Mouse (Mus musculus): Measurements from ENCODE around the gene Sept4.
A peak's percentile ranks its signal among the peaks of the same experiment; 100 is the strongest.

The Sept4 gene

GRCm38 (mm10) chr11:87568255-87568953 lies at the start of gene Sept4:
Gene Sept4 (plus strand): TSS chr11:87568903.
- DNase-seq (ENCODE audit: low spot score), result no peak

- peak; percentile 68 for DNase-seq (ENCODE audit: low spot score)
Observed at GRCm38 (mm10) chr11:87519260-87519659, 49.4 kb upstream of the Sept4 start.

- DNase-seq (ENCODE audit: low spot score), result no peak
Observed at GRCm38 (mm10) chr11:87523466-87523865, 45.2 kb upstream of the Sept4 start.

GRCm38 (mm10) chr11:87523967-87524366 lies 44.7 kb upstream of the Sept4 start:
- no peak for DNase-seq (ENCODE audit: low spot score)

- no peak for DNase-seq (ENCODE audit: low spot score)
Observed at GRCm38 (mm10) chr11:87524780-87525179, 43.9 kb upstream of the Sept4 start.

- DNase-seq (ENCODE audit: low spot score), result no peak
Observed at GRCm38 (mm10) chr11:87527364-87527763, 41.3 kb upstream of the Sept4 start.

- DNase-seq (ENCODE audit: low spot score), result no peak
Observed at GRCm38 (mm10) chr11:87527990-87528389, 40.7 kb upstream of the Sept4 start.

GRCm38 (mm10) chr11:87531695-87532094 lies 37.0 kb upstream of the Sept4 start:
- DNase-seq (ENCODE audit: low spot score), result no peak

- DNase-seq (ENCODE audit: low spot score), result peak; percentile 52
Observed at GRCm38 (mm10) chr11:87542285-87542684, 26.4 kb upstream of the Sept4 start.

- DNase-seq (ENCODE audit: low spot score), result no peak
Observed at GRCm38 (mm10) chr11:87542906-87543305, 25.8 kb upstream of the Sept4 start.

- DNase-seq (ENCODE audit: low spot score), result no peak
Observed at GRCm38 (mm10) chr11:87553342-87553741, 15.4 kb upstream of the Sept4 start.

GRCm38 (mm10) chr11:87554386-87554785 lies 14.3 kb upstream of the Sept4 start:
- no peak for DNase-seq (ENCODE audit: low spot score)

GRCm38 (mm10) chr11:87555106-87555703 lies 13.5 kb upstream of the Sept4 start:
- no peak for DNase-seq (ENCODE audit: low spot score)

GRCm38 (mm10) chr11:87561208-87561607 lies 7.5 kb upstream of the Sept4 start:
- DNase-seq (ENCODE audit: low spot score), result no peak

GRCm38 (mm10) chr11:87566501-87566900 lies 2.2 kb upstream of the Sept4 start, which contains the start of gene Gm11492:
Gene Gm11492 (plus strand): TSS chr11:87566653.
- DNase-seq (ENCODE audit: low spot score), result no peak

GRCm38 (mm10) chr11:87570743-87571142 lies 2.0 kb downstream of the Sept4 start:
- no peak for DNase-seq (ENCODE audit: low spot score)

- no peak for DNase-seq (ENCODE audit: low spot score)
Observed at GRCm38 (mm10) chr11:87571361-87571950, 2.8 kb downstream of the Sept4 start.

GRCm38 (mm10) chr11:87573751-87574150 lies 5.0 kb downstream of the Sept4 start:
- no peak for DNase-seq (ENCODE audit: low spot score)

- DNase-seq (ENCODE audit: low spot score), result no peak
Observed at GRCm38 (mm10) chr11:87574520-87575180, 5.9 kb downstream of the Sept4 start.

- peak; percentile 28 for DNase-seq (ENCODE audit: low spot score)
Observed at GRCm38 (mm10) chr11:87577601-87578248, 9.0 kb downstream of the Sept4 start.

GRCm38 (mm10) chr11:87578249-87578962 lies 9.7 kb downstream of the Sept4 start:
- peak; percentile 49 for DNase-seq (ENCODE audit: low spot score)
